14 mouse cellular contexts compared by ENCODE assay signal in genomic region chr7:67446606-67447005, GRCm38 (mm10).
A peak's percentile ranks its signal among the peaks of the same experiment; 100 is the strongest.
DNase-seq lines count a peak whose midpoint lies in the region; ATAC-seq lines count a peak whose summit lies in the region.
"Had no signal": no experiment of that assay in that cellular context is flagged by ENCODE, and none has a peak within 500 bp of the region (broad histone marks: within the 10 kb centered on the region; RNA-seq: fewer than 3 reads in every experiment).

No protein-coding gene starts in this region.

- no peak for DNase-seq in forebrain, embryonic 10.5 days (ENCODE audit: extremely low spot score, low spot score)
- no peak for DNase-seq in midbrain, embryonic 10.5 days (ENCODE audit: low spot score)
- DNase-seq in frontal cortex, postnatal 14 days (ENCODE audit: low spot score in 2 of 2): no peak
- DNase-seq in left cerebral cortex, adult 11 months (ENCODE audit: low spot score): no peak
- DNase-seq: B cell, adult 2 months; cerebellum, adult 11-12 months; kidney, adult 9 months had no signal

- peaks cover 42% of the 10 kb centered on the region for H3K4me1 ChIP-seq in forebrain, embryonic 10.5 days
- peaks cover 41% of the 10 kb centered on the region for H3K4me1 ChIP-seq in forebrain, embryonic 16.5 days (replicated peaks; ENCODE audit: control insufficient read depth, insufficient read depth, low read length)
- peaks cover 37% of the 10 kb centered on the region for H3K4me1 ChIP-seq in midbrain, embryonic 10.5 days
- H3K4me1 ChIP-seq in midbrain, embryonic 15.5 days: peaks cover 41% of the 10 kb centered on the region
- peaks cover 51% of the 10 kb centered on the region for H3K4me1 ChIP-seq in heart, embryonic 12.5 days (replicated peaks)

- no peak overlapping the region for H3K4me2 ChIP-seq in forebrain, embryonic 16.5 days (ENCODE audit: low read length)
- no peak overlapping the region for H3K4me2 ChIP-seq in midbrain, embryonic 15.5 days
- peak overlapping the region; percentile 3 for H3K4me2 ChIP-seq in heart, embryonic 12.5 days
- H3K4me2 ChIP-seq: forebrain, embryonic 13.5 days; neural tube, embryonic 12.5 days had no signal

- peak overlapping the region; percentile 62; the same call in 1 of the 2 replicates for H3K27ac ChIP-seq in forebrain, embryonic 10.5 days
- no peak overlapping the region for H3K27ac ChIP-seq in forebrain, embryonic 16.5 days (ENCODE audit: low read length)
- H3K27ac ChIP-seq in midbrain, embryonic 10.5 days (replicated peaks): peak overlapping the region; percentile 53; the same call in 1 of the 2 replicates
- H3K27ac ChIP-seq in midbrain, embryonic 15.5 days: no peak overlapping the region
- H3K27ac ChIP-seq in heart, embryonic 12.5 days (ENCODE audit: poor library complexity, severe bottlenecking): peak overlapping the region; percentile 86
- peak overlapping the region; percentile 97 for H3K27ac ChIP-seq in macrophage
- H3K27ac ChIP-seq: liver, embryonic 14.5 days; neural tube, embryonic 12.5 days had no signal

- 85% methylated on average over 9 of the region's 9 CpGs for WGBS in forebrain, embryonic 10.5 days
- 64% methylated on average over 9 of the region's 9 CpGs for WGBS in forebrain, embryonic 16.5 days
- WGBS in midbrain, embryonic 10.5 days: 80% methylated on average over 9 of the region's 9 CpGs
- 65% methylated on average over 9 of the region's 9 CpGs for WGBS in midbrain, embryonic 15.5 days
- WGBS in heart, embryonic 12.5 days: 19% methylated on average over 9 of the region's 9 CpGs
- 92% methylated on average over 9 of the region's 9 CpGs for WGBS in macrophage (ENCODE audit: missing documents)

- H3K9me3 ChIP-seq in forebrain, embryonic 10.5 days: no peaks in the 10 kb centered on the region
- no peaks in the 10 kb centered on the region for H3K9me3 ChIP-seq in forebrain, embryonic 16.5 days (ENCODE audit: control insufficient read depth, low read length)
- H3K9me3 ChIP-seq in midbrain, embryonic 10.5 days (replicated peaks): no peaks in the 10 kb centered on the region
- H3K9me3 ChIP-seq in midbrain, embryonic 15.5 days: no peaks in the 10 kb centered on the region
- no peaks in the 10 kb centered on the region for H3K9me3 ChIP-seq in heart, embryonic 12.5 days (replicated peaks)
- H3K9me3 ChIP-seq: forebrain, embryonic 13.5 days; neural tube, embryonic 12.5 days had no signal

- H3K9ac ChIP-seq in forebrain, embryonic 16.5 days (replicated peaks; ENCODE audit: low read depth, low read length): no peak overlapping the region
- H3K9ac ChIP-seq in midbrain, embryonic 15.5 days: no peak overlapping the region
- H3K9ac ChIP-seq in heart, embryonic 12.5 days: peak overlapping the region; percentile 33; the same call in 1 of the 2 replicates
- H3K9ac ChIP-seq: liver, embryonic 14.5 days; neural tube, embryonic 12.5 days had no signal

- no peak overlapping the region for H3K4me3 ChIP-seq in forebrain, embryonic 10.5 days
- H3K4me3 ChIP-seq in forebrain, embryonic 16.5 days (replicated peaks; ENCODE audit: low read length): no peak overlapping the region
- no peak overlapping the region for H3K4me3 ChIP-seq in midbrain, embryonic 10.5 days
- H3K4me3 ChIP-seq in midbrain, embryonic 15.5 days: no peak overlapping the region
- no peak overlapping the region for H3K4me3 ChIP-seq in heart, embryonic 12.5 days
- H3K4me3 ChIP-seq in macrophage (ENCODE audit: inconsistent target): no peak overlapping the region
- H3K4me3 ChIP-seq: forebrain, embryonic 13.5 days; neural tube, embryonic 12.5 days had no signal

- H3K36me3 ChIP-seq in forebrain, embryonic 10.5 days (replicated peaks): no peaks in the 10 kb centered on the region
- H3K36me3 ChIP-seq in forebrain, embryonic 16.5 days (ENCODE audit: control insufficient read depth, insufficient read depth): no peaks in the 10 kb centered on the region
- H3K36me3 ChIP-seq in midbrain, embryonic 10.5 days: no peaks in the 10 kb centered on the region
- no peaks in the 10 kb centered on the region for H3K36me3 ChIP-seq in midbrain, embryonic 15.5 days (replicated peaks)
- H3K36me3 ChIP-seq in heart, embryonic 12.5 days: no peaks in the 10 kb centered on the region
- H3K36me3 ChIP-seq in macrophage (ENCODE audit: inconsistent target): no peaks in the 10 kb centered on the region
- H3K36me3 ChIP-seq: neural tube, embryonic 12.5 days had no signal

- H3K27me3 ChIP-seq in forebrain, embryonic 10.5 days (ENCODE audit: poor library complexity, severe bottlenecking): peaks cover 5% of the 10 kb centered on the region; the same call in 1 of the 2 replicates
- H3K27me3 ChIP-seq in forebrain, embryonic 16.5 days (replicated peaks; ENCODE audit: control insufficient read depth, insufficient read depth, low read length): no peaks in the 10 kb centered on the region
- no peaks in the 10 kb centered on the region for H3K27me3 ChIP-seq in midbrain, embryonic 10.5 days (ENCODE audit: low read depth, poor library complexity, severe bottlenecking)
- H3K27me3 ChIP-seq in midbrain, embryonic 15.5 days (replicated peaks): no peaks in the 10 kb centered on the region
- H3K27me3 ChIP-seq in heart, embryonic 12.5 days (replicated peaks): no peaks in the 10 kb centered on the region
- H3K27me3 ChIP-seq: forebrain, embryonic 13.5 days; neural tube, embryonic 12.5 days had no signal

- no peak for ATAC-seq in forebrain, embryonic 16.5 days
- no peak for ATAC-seq in midbrain, embryonic 15.5 days (replicated peaks)
- peak; percentile 52 for ATAC-seq in heart, embryonic 12.5 days (ENCODE audit: insufficient number of reproducible peaks, low FRiP score)
- ATAC-seq: forebrain, embryonic 13.5 days had no signal

- no peaks in the 10 kb centered on the region for H3K79me2 ChIP-seq in macrophage (ENCODE audit: inconsistent target)

Comparison
In these comparisons a context has a peak if more than half of its experiments do, and no peak if none do; other contexts are left out.
1. H3K27ac ChIP-seq: peak in forebrain, embryonic 10.5 days (single experiment), midbrain, embryonic 10.5 days (single experiment), heart, embryonic 12.5 days (single experiment) and macrophage (single experiment); none in forebrain, embryonic 16.5 days (single experiment) and midbrain, embryonic 15.5 days (single experiment).